ENCODE assay signal across 12 mouse cellular contexts in genomic region chr10:119063209-119063699, GRCm38 (mm10).
DNase-seq lines count a peak whose midpoint lies in the region; ATAC-seq and TF ChIP-seq lines count a peak whose summit lies in the region.
"Had no signal": no experiment of that assay in that cellular context is flagged by ENCODE, and none has a peak within 500 bp of the region (broad histone marks: within the 10 kb centered on the region; RNA-seq: fewer than 3 reads in every experiment).

No protein-coding gene starts in this region.

- no peak for TF ChIP-seq RAD21 in MEL (IDR thresholded peaks at IDR 0.05; ENCODE audit: low read depth, low read length)

- no peaks in the 10 kb centered on the region for H3K36me3 ChIP-seq in heart, embryonic 11.5 days (ENCODE audit: control insufficient read depth, insufficient read depth, low read length)
- peaks cover 0 to 39% of the 10 kb centered on the region in 2 experiments; a peak in 2 of 4 replicates for H3K36me3 ChIP-seq in MEL (ENCODE audit: control insufficient read depth in 1 of 2, insufficient read depth in 2 of 2, low read length in 2 of 2)
- H3K36me3 ChIP-seq in liver, embryonic 16.5 days (ENCODE audit: control insufficient read depth, insufficient read depth) = no peaks in the 10 kb centered on the region
- no peaks in the 10 kb centered on the region for H3K36me3 ChIP-seq in forebrain, embryonic 15.5 days
- H3K36me3 ChIP-seq: limb, embryonic 15.5 days had no signal

- no peaks in the 10 kb centered on the region for H3K27me3 ChIP-seq in heart, embryonic 11.5 days (ENCODE audit: control insufficient read depth, insufficient read depth, low read length)
- H3K27me3 ChIP-seq in MEL (ENCODE audit: control insufficient read depth in 1 of 2, insufficient read depth in 2 of 2, low read length in 2 of 2) = no peaks in the 10 kb centered on the region
- no peaks in the 10 kb centered on the region for H3K27me3 ChIP-seq in liver, embryonic 16.5 days (ENCODE audit: control insufficient read depth, insufficient read depth, low read depth, low read length)
- no peaks in the 10 kb centered on the region for H3K27me3 ChIP-seq in forebrain, embryonic 15.5 days
- H3K27me3 ChIP-seq: limb, embryonic 15.5 days had no signal

- no peak overlapping the region for H3K9ac ChIP-seq in heart, embryonic 11.5 days (ENCODE audit: low read depth, low read length)
- H3K9ac ChIP-seq in MEL (ENCODE audit: control insufficient read depth, low read depth, low read length, poor library complexity, severe bottlenecking) = peak overlapping the region; percentile 46
- H3K9ac ChIP-seq in liver, embryonic 16.5 days (ENCODE audit: low read depth, low read length) = no peak overlapping the region
- H3K9ac ChIP-seq in forebrain, embryonic 15.5 days (replicated peaks) = no peak overlapping the region
- H3K9ac ChIP-seq: limb, embryonic 15.5 days had no signal

- 0 out of 2 replicates have a peak, but pooled peaks cover 3% of the 10 kb centered on the region for H3K9me3 ChIP-seq in heart, embryonic 11.5 days (replicated peaks; ENCODE audit: control insufficient read depth, low read length)
- H3K9me3 ChIP-seq in MEL (replicated peaks; ENCODE audit: insufficient read depth, low read length) = no peaks in the 10 kb centered on the region
- H3K9me3 ChIP-seq in liver, embryonic 16.5 days (replicated peaks; ENCODE audit: control insufficient read depth, low read length) = no peaks in the 10 kb centered on the region; the same call in 1 of the 2 replicates
- no peaks in the 10 kb centered on the region for H3K9me3 ChIP-seq in forebrain, embryonic 15.5 days
- H3K9me3 ChIP-seq: limb, embryonic 15.5 days had no signal

- peak; percentile 65 to 84 for TF ChIP-seq EP300 in MEL (IDR thresholded peaks at IDR 0.05; ENCODE audit: low read depth in 1 of 2, low read length in 2 of 2)

- no peak for TF ChIP-seq CTCF in MEL (IDR thresholded peaks at IDR 0.05 in 2 of 3, conservative IDR thresholded peaks at IDR 0.05 in 1 of 3; ENCODE audit: control insufficient read depth in 1 of 3, insufficient read depth in 1 of 3, low read depth in 2 of 3, low read length in 3 of 3, poor library complexity in 1 of 3, severe bottlenecking in 1 of 3)

- WGBS in heart, embryonic 11.5 days (ENCODE audit: insufficient replicate concordance) = 54% methylated on average over 14 of the region's 14 CpGs
- 25% methylated on average over 14 of the region's 14 CpGs for WGBS in liver, embryonic 16.5 days (ENCODE audit: insufficient replicate concordance)
- 82% methylated on average over 14 of the region's 14 CpGs for WGBS in forebrain, embryonic 15.5 days

- H3K27ac ChIP-seq in heart, embryonic 11.5 days (ENCODE audit: low read depth, low read length) = no peak overlapping the region
- peak overlapping the region; percentile 85 for H3K27ac ChIP-seq in MEL (ENCODE audit: control insufficient read depth, low read depth, low read length)
- no peak overlapping the region for H3K27ac ChIP-seq in liver, embryonic 16.5 days (ENCODE audit: low read length)
- no peak overlapping the region for H3K27ac ChIP-seq in forebrain, embryonic 15.5 days (replicated peaks)
- H3K27ac ChIP-seq: limb, embryonic 15.5 days had no signal

- peak; percentile 69 for ATAC-seq in heart, embryonic 11.5 days (replicated peaks; ENCODE audit: insufficient number of reproducible peaks, low FRiP score, low TSS enrichment)
- ATAC-seq in liver, embryonic 16.5 days (ENCODE audit: low read depth) = peak; percentile 23
- ATAC-seq in forebrain, embryonic 15.5 days (replicated peaks) = no peak
- no peak for ATAC-seq in inflammation-experienced regulatory T-cells, adult 6 months

- H3K79me2 ChIP-seq in MEL (ENCODE audit: control insufficient read depth, insufficient read depth, low read length, poor library complexity) = no peaks in the 10 kb centered on the region

- 0 out of 4 replicates have a peak, but pooled peaks of 1 of the 2 experiments have one; percentile 20 for TF ChIP-seq POLR2A in MEL (IDR thresholded peaks at IDR 0.05; ENCODE audit: control insufficient read depth in 1 of 2, insufficient read depth in 1 of 2, low read depth in 1 of 2, low read length in 2 of 2, poor library complexity in 1 of 2)

- no peak overlapping the region for H3K4me2 ChIP-seq in heart, embryonic 11.5 days
- no peak overlapping the region for H3K4me2 ChIP-seq in liver, embryonic 16.5 days (ENCODE audit: low read depth, low read length)
- no peak overlapping the region for H3K4me2 ChIP-seq in forebrain, embryonic 15.5 days (replicated peaks)
- H3K4me2 ChIP-seq: limb, embryonic 15.5 days had no signal

- H3K4me1 ChIP-seq in heart, embryonic 11.5 days (ENCODE audit: control insufficient read depth, insufficient read depth, low read length) = peaks cover 17% of the 10 kb centered on the region
- peaks cover 0 to 50% of the 10 kb centered on the region in 2 experiments for H3K4me1 ChIP-seq in MEL (ENCODE audit: control insufficient read depth in 1 of 2, insufficient read depth in 2 of 2, low read length in 2 of 2)
- H3K4me1 ChIP-seq in liver, embryonic 16.5 days (ENCODE audit: control insufficient read depth, low read depth, low read length) = peaks cover 5% of the 10 kb centered on the region
- peaks cover 11% of the 10 kb centered on the region for H3K4me1 ChIP-seq in forebrain, embryonic 15.5 days

- DNase-seq in heart, adult 9 months (ENCODE audit: low spot score in 2 of 2) = no peak
- peak; percentile 89 for DNase-seq in MEL (ENCODE audit: low read depth, low spot score)
- peak; percentile 43 for DNase-seq in c-Kit-positive CD71-positive TER-119-negative erythroid progenitor cells, embryonic 14.5 days (ENCODE audit: low read depth)
- no peak for DNase-seq in cerebellum, postnatal 14 days
- DNase-seq: embryo, embryonic 11 days; kidney, adult 8-10 months; thymus, adult 2 months had no signal

- H3K4me3 ChIP-seq in heart, embryonic 11.5 days (ENCODE audit: low read depth, low read length) = no peak overlapping the region
- peak overlapping the region in 1 of 2 experiments; percentile 2; a peak in 1 of 4 replicates for H3K4me3 ChIP-seq in MEL (ENCODE audit: control insufficient read depth in 1 of 2, insufficient read depth in 1 of 2, low read depth in 2 of 2, low read length in 2 of 2)
- no peak overlapping the region for H3K4me3 ChIP-seq in liver, embryonic 16.5 days (ENCODE audit: low read depth, low read length)
- H3K4me3 ChIP-seq in forebrain, embryonic 15.5 days = no peak overlapping the region
- H3K4me3 ChIP-seq: limb, embryonic 15.5 days had no signal

TF ChIP-seq in MEL, 35 proteins besides CTCF, POLR2A, EP300 and RAD21:
- peak; percentile 54 for TF ChIP-seq TAL1 (IDR thresholded peaks at IDR 0.05; ENCODE audit: low read length)
- TF ChIP-seq SIN3A (IDR thresholded peaks at IDR 0.05; ENCODE audit: low read length) = peak; percentile 60; the same call in 1 of the 2 replicates
- TF ChIP-seq MAFK (IDR thresholded peaks at IDR 0.05; ENCODE audit: borderline replicate concordance, low read depth, low read length) = no peak
- peak; percentile 57 for TF ChIP-seq MYB (IDR thresholded peaks at IDR 0.05; ENCODE audit: low read depth, low read length)
- TF ChIP-seq ELF1 (IDR thresholded peaks at IDR 0.05; ENCODE audit: low read depth, low read length) = no peak
- peak; percentile 69; the same call in 1 of the 2 replicates for TF ChIP-seq MAX (IDR thresholded peaks at IDR 0.05; ENCODE audit: low read length)
- TF ChIP-seq JUND (IDR thresholded peaks at IDR 0.05; ENCODE audit: low read depth, low read length) = peak; percentile 32; the same call in 1 of the 2 replicates
- peak; percentile 75 for TF ChIP-seq GATA1 (IDR thresholded peaks at IDR 0.05; ENCODE audit: low read depth, low read length)
- peak; percentile 97 for TF ChIP-seq ETS1 (IDR thresholded peaks at IDR 0.05; ENCODE audit: low read depth, low read length)
- TF ChIP-seq CHD1 (IDR thresholded peaks at IDR 0.05; ENCODE audit: low read depth, low read length) = no peak
- TF ChIP-seq RCOR1 (IDR thresholded peaks at IDR 0.05; ENCODE audit: low read depth, low read length) = peak; percentile 59; the same call in 1 of the 2 replicates
- no peak for TF ChIP-seq ZNF384 (IDR thresholded peaks at IDR 0.05; ENCODE audit: low read depth, low read length)
- no peak for TF ChIP-seq USF1 (IDR thresholded peaks at IDR 0.05; ENCODE audit: low read depth, low read length)
- TF ChIP-seq MXI1 (IDR thresholded peaks at IDR 0.05; ENCODE audit: low read depth, low read length) = no peak
- peak; percentile 56; the same call in 1 of the 2 replicates for TF ChIP-seq TCF12 (IDR thresholded peaks at IDR 0.05; ENCODE audit: low read depth, low read length)
- TF ChIP-seq MYC (IDR thresholded peaks at IDR 0.05; ENCODE audit: low read depth, low read length) = 0 out of 2 replicates have a peak, but pooled peaks have one; percentile 23

Comparison
In these comparisons a context has a peak if more than half of its experiments do, and no peak if none do; other contexts are left out.
1. ATAC-seq: peak in heart, embryonic 11.5 days (single experiment) and liver, embryonic 16.5 days (single experiment); none in forebrain, embryonic 15.5 days (single experiment) and inflammation-experienced regulatory T-cells, adult 6 months (single experiment).
2. DNase-seq: peak in MEL (single experiment) and c-Kit-positive CD71-positive TER-119-negative erythroid progenitor cells, embryonic 14.5 days (single experiment); none in heart, adult 9 months (0 of 2) and cerebellum, postnatal 14 days (0 of 2).